Mouse (Mus musculus) hindbrain, embryonic 12.5 days (tissue): ENCODE data around the gene Henmt1. TPM values are rescaled to one million over a fixed set of nuclear protein-coding genes. Genes with fewer than 3 reads are reported as not detected.

Experiments
- ATAC-seq: fragments of 200-750 bp; cut with Nextera tagmentation; 2 replicates; pipeline ENCODE4 v1.8.0; 2017; ENCODE audit warnings: moderate TSS enrichment; ENCODE audit not compliant: low FRiP score
- H3K27ac ChIP-seq: fragments of 300-500 bp; sonication (generic); 2 replicates; pipeline ENCODE4 v1.5.1; 2016; ENCODE audit warnings: mild to moderate bottlenecking
- H3K27me3 ChIP-seq: fragments of 300-500 bp; sonication (generic); 2 replicates; pipeline ENCODE4 v1.6.1; 2016; ENCODE audit warnings: mild to moderate bottlenecking
- H3K36me3 ChIP-seq: fragments of 300-500 bp; sonication (generic); 2 replicates; pipeline ENCODE4 v1.6.1; 2016; ENCODE audit warnings: mild to moderate bottlenecking
- H3K4me1 ChIP-seq: fragments of 300-500 bp; sonication (generic); 2 replicates; pipeline ENCODE4 v1.6.1; 2016
- H3K4me2 ChIP-seq: fragments of 300-500 bp; sonication (generic); replicated peaks from 2 replicates; pipeline ENCODE4 v1.6.1; 2016; ENCODE audit warnings: mild to moderate bottlenecking
- H3K4me3 ChIP-seq: fragments of 300-500 bp; sonication (generic); 2 replicates; pipeline ENCODE4 v1.5.1; 2016; ENCODE audit warnings: mild to moderate bottlenecking
- H3K9ac ChIP-seq: fragments of 300-500 bp; sonication (generic); 2 replicates; pipeline ENCODE4 v1.6.1; 2016; ENCODE audit warnings: mild to moderate bottlenecking, moderate library complexity
- H3K9me3 ChIP-seq: fragments of 300-500 bp; sonication (generic); replicated peaks from 2 replicates; pipeline ENCODE4 v1.6.1; 2016; ENCODE audit warnings: mild to moderate bottlenecking
- WGBS: fragments of 180-500 bp; shearing (Covaris S2); methylation state at CpG from one replicate; pipeline ENCODE4 v1.1.7; 2016; 5-methylcytosine and 5-hydroxymethylcytosine counted together
- polyA plus RNA-seq: library from polyadenylated mRNA; unstranded; fragments of >200 nt; fragmentation: Nextera tagmentation; extraction: Ambion mirVana; gene quantifications from 2 replicates; pipeline ENCODE4 v1.2.1, GENCODE M21; 2016

Gene Henmt1
- polyA plus RNA-seq, 1 experiment from 2014 or later: 1.4 TPM

GRCm38 (mm10) chr3:108959680-108960295, 20.1 kb downstream of the Henmt1 start:
- H3K4me2 ChIP-seq: no peak overlapping the region
- H3K27me3 ChIP-seq: no peaks in the 10 kb centered on the region
- no peak overlapping the region for H3K9ac ChIP-seq
- H3K4me3 ChIP-seq: no peak overlapping the region
- H3K27ac ChIP-seq: no peak overlapping the region
- ATAC-seq: no peak
- H3K4me1 ChIP-seq: peaks cover 17% of the 10 kb centered on the region
- H3K9me3 ChIP-seq: no peaks in the 10 kb centered on the region
- WGBS: 75% methylated on average over 13 of the region's 13 CpGs
- H3K36me3 ChIP-seq: no peaks in the 10 kb centered on the region

DNA sequence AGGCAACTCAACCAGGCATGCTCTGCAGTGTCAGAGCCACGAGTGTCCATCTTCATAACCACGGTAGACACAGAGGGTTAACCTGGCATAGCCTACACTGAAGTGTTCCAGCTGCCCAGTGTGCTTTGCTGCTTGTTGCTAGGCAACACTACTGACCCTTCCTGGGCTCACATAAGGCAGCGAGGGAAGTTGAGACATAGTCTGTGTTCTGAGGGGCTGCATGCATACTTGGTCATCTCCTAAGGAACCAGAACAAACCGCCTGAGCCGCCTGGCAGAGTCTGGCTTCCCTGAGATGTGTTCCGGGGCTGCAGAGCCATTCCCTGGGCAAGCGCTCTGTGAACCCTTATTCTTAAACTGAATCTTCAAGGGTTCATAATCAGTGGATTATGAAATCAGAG, 21.6 kb downstream of the Henmt1 start:
- ATAC-seq: peak; percentile 90
- H3K4me1 ChIP-seq: peaks cover 17% of the 10 kb centered on the region
- H3K4me3 ChIP-seq: peak overlapping the region; percentile 20
- H3K9ac ChIP-seq: peak overlapping the region; percentile 35
- H3K36me3 ChIP-seq: no peaks in the 10 kb centered on the region
- peak overlapping the region; percentile 47 for H3K4me2 ChIP-seq
- WGBS: 24% methylated on average over 7 of the region's 7 CpGs
- H3K27ac ChIP-seq: peak overlapping the region; percentile 77
- H3K27me3 ChIP-seq: no peaks in the 10 kb centered on the region
- H3K9me3 ChIP-seq: no peaks in the 10 kb centered on the region

DNA sequence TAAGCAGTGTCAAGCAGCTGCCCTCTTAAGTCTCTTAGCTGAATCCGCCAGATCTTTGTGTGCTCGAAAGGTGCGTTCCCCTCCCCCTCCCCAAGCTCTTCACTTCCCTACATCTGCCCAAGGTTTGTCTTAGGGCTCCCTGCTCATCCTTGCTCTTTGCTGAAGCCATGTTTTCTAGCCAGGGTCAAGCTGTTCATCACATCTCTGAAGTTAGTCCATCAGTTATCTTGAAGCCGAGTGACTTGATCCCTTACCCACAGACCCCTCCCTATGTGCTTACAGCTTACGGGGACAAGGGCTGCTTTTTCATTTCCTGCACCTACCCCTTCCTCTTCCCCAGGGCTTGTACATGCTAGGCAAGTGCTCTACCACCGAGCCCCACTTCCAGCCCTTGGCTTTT, 22.0 kb downstream of the Henmt1 start:
- Histone ChIP-seq H3K9me3 (no peaks in the 10 kb centered on the region), H3K36me3 (no peaks in the 10 kb centered on the region), H3K27me3 (no peaks in the 10 kb centered on the region), H3K4me3 (peak overlapping the region; percentile 20), H3K9ac (peak overlapping the region; percentile 35), H3K27ac (peak overlapping the region; percentile 77), H3K4me2 (peak overlapping the region; percentile 47), H3K4me1 (peaks cover 17% of the 10 kb centered on the region)
- WGBS: 32% methylated on average over 6 of the region's 6 CpGs
- ATAC-seq: peak; percentile 59

DNA sequence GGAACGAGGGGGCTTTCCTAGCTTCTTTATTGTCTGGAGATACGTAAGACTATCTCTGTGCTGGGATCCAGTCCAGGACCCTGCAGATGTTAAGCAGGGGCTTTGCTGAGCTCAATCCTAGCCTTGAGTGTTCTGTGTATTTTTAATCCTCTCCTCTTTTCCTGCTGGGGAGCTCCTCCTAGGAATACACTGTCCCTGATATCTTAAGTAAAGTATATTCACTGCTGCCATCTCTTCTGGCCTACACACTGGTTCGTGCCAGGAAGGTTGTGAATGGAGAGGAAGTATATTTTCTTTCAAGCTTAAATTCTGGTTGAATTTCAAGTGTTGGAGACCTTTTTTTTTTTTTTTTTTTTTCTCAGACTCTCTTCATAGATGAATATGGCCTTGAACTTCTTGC, 23.6 kb downstream of the Henmt1 start:
- 85% methylated on average over 3 of the region's 3 CpGs for WGBS
- H3K9ac ChIP-seq: no peak overlapping the region
- no peak overlapping the region for H3K4me3 ChIP-seq
- no peaks in the 10 kb centered on the region for H3K27me3 ChIP-seq
- H3K4me1 ChIP-seq: peaks cover 17% of the 10 kb centered on the region
- ATAC-seq: no peak
- no peaks in the 10 kb centered on the region for H3K36me3 ChIP-seq
- no peak overlapping the region for H3K27ac ChIP-seq
- H3K9me3 ChIP-seq: no peaks in the 10 kb centered on the region
- H3K4me2 ChIP-seq: no peak overlapping the region

- WGBS: 83% methylated on average over 3 of the region's 3 CpGs
- H3K9me3 ChIP-seq: no peaks in the 10 kb centered on the region
Observed at GRCm38 (mm10) chr3:108963776-108964175, 24.1 kb downstream of the Henmt1 start.

GRCm38 (mm10) chr3:108964361-108965044, 24.8 kb downstream of the Henmt1 start:
- Histone ChIP-seq H3K4me1 (peaks cover 17% of the 10 kb centered on the region), H3K9ac (no peak overlapping the region), H3K27ac (no peak overlapping the region), H3K36me3 (no peaks in the 10 kb centered on the region), H3K4me3 (no peak overlapping the region), H3K9me3 (no peaks in the 10 kb centered on the region), H3K4me2 (no peak overlapping the region), H3K27me3 (no peaks in the 10 kb centered on the region)
- ATAC-seq: no peak
- 74% methylated on average over 7 of the region's 7 CpGs for WGBS

More at GRCm38 (mm10) chr3:108963776-108964175, 24.1 kb downstream of the Henmt1 start:
- Histone ChIP-seq H3K9ac (no peak overlapping the region), H3K4me1 (peaks cover 17% of the 10 kb centered on the region), H3K4me2 (no peak overlapping the region), H3K27ac (no peak overlapping the region), H3K27me3 (no peaks in the 10 kb centered on the region), H3K4me3 (no peak overlapping the region), H3K36me3 (no peaks in the 10 kb centered on the region)
- ATAC-seq: no peak

GRCm38 (mm10) chr3:108966051-108966450, 26.4 kb downstream of the Henmt1 start:
- Histone ChIP-seq H3K27me3 (no peaks in the 10 kb centered on the region), H3K9ac (no peak overlapping the region), H3K27ac (no peak overlapping the region), H3K4me1 (peaks cover 16% of the 10 kb centered on the region), H3K36me3 (0 out of 2 replicates have a peak, but pooled peaks cover 3% of the 10 kb centered on the region), H3K9me3 (no peaks in the 10 kb centered on the region), H3K4me2 (no peak overlapping the region), H3K4me3 (no peak overlapping the region)
- 97% methylated on average over 3 of the region's 3 CpGs for WGBS
- no peak for ATAC-seq

- Histone ChIP-seq H3K4me1 (no peaks in the 10 kb centered on the region), H3K9ac (no peak overlapping the region), H3K4me3 (no peak overlapping the region), H3K27me3 (no peaks in the 10 kb centered on the region), H3K36me3 (peaks cover 22% of the 10 kb centered on the region), H3K9me3 (no peaks in the 10 kb centered on the region), H3K4me2 (no peak overlapping the region), H3K27ac (no peak overlapping the region)
- WGBS: 86% methylated on average over 13 of the region's 13 CpGs
- no peak for ATAC-seq
Observed at GRCm38 (mm10) chr3:108973980-108974660, 34.4 kb downstream of the Henmt1 start.

DNA sequence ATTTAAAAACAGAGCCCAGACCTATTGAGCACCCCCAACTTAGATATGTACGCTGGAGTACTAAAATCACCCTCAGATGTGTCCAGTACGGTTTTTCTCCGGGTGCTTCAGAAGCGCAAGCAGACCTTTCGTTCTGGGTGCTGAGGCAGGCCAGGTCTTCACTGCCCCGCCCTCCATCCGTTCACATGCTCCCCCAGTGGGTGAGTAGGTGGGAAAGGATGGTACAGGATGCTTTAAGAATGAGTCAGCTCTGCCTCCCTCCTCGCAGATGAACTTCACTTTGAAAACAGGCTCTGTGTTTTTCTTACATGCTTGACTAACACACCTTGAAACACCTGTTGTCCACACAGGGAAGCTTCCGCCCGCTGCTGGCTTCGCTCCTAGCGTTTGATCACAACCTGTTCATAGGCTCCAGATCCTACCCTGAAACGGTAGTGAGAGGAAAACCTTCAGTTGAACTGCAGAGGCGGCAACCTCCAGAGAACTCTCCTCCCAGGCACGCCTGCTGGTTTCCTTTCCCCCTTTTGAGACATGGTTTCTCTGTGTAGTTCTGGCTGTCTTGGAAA, 35.3 kb downstream of the Henmt1 start:
- Histone ChIP-seq H3K27ac (no peak overlapping the region), H3K4me2 (no peak overlapping the region), H3K27me3 (no peaks in the 10 kb centered on the region), H3K9ac (no peak overlapping the region), H3K9me3 (no peaks in the 10 kb centered on the region), H3K4me3 (no peak overlapping the region), H3K36me3 (peaks cover 31% of the 10 kb centered on the region), H3K4me1 (no peaks in the 10 kb centered on the region)
- 92% methylated on average over 15 of the region's 15 CpGs for WGBS
- no peak for ATAC-seq

GRCm38 (mm10) chr3:108977340-108978030, 37.8 kb downstream of the Henmt1 start:
- Histone ChIP-seq H3K36me3 (peaks cover 36% of the 10 kb centered on the region), H3K9me3 (no peaks in the 10 kb centered on the region), H3K9ac (no peak overlapping the region), H3K4me2 (no peak overlapping the region), H3K27ac (no peak overlapping the region), H3K27me3 (no peaks in the 10 kb centered on the region), H3K4me1 (no peaks in the 10 kb centered on the region), H3K4me3 (no peak overlapping the region)
- WGBS: 93% methylated on average over 13 of the region's 13 CpGs
- no peak for ATAC-seq

GRCm38 (mm10) chr3:108981946-108982345, 42.3 kb downstream of the Henmt1 start:
- Histone ChIP-seq H3K27ac (no peak overlapping the region), H3K4me2 (no peak overlapping the region), H3K4me3 (no peak overlapping the region), H3K36me3 (peaks cover 43% of the 10 kb centered on the region), H3K9me3 (no peaks in the 10 kb centered on the region), H3K9ac (no peak overlapping the region), H3K27me3 (no peaks in the 10 kb centered on the region), H3K4me1 (peaks cover 4% of the 10 kb centered on the region; the same call in 1 of the 2 replicates)
- no peak for ATAC-seq
- 81% methylated on average over 6 of the region's 6 CpGs for WGBS

- WGBS: 85% methylated on average over 5 of the region's 5 CpGs
- Histone ChIP-seq H3K27me3 (no peaks in the 10 kb centered on the region), H3K9me3 (no peaks in the 10 kb centered on the region), H3K4me1 (peaks cover 6% of the 10 kb centered on the region; the same call in 1 of the 2 replicates), H3K4me3 (no peak overlapping the region), H3K27ac (no peak overlapping the region), H3K9ac (no peak overlapping the region), H3K4me2 (no peak overlapping the region), H3K36me3 (peaks cover 24% of the 10 kb centered on the region)
- no peak for ATAC-seq
Observed at GRCm38 (mm10) chr3:108983989-108984388, 44.3 kb downstream of the Henmt1 start.
